Mouse (Mus musculus) lung, embryonic 16.5 days (tissue): ENCODE results near the gene Amdhd1. TPM values are rescaled to one million over a fixed set of nuclear protein-coding genes. Genes with fewer than 3 reads are reported as not detected.
"Not testable (repeated sequence)": the region's sequence is repeated elsewhere in the genome, so short reads cannot be mapped to it uniquely, and the experiment has no call there.

Experiments
- ATAC-seq: fragments of 200-750 bp; cut with Nextera tagmentation; 2 replicates; pipeline ENCODE4 v1.8.0; 2017; ENCODE audit warnings: low read depth, mild to moderate bottlenecking, moderate library complexity
- H3K27ac ChIP-seq: fragments of 300-500 bp; sonication (generic); 2 replicates; pipeline ENCODE4 v1.5.1; 2014; ENCODE audit warnings: mild to moderate bottlenecking, control low read depth, low read length
- H3K27me3 ChIP-seq: fragments of 300-500 bp; sonication (generic); 2 replicates; pipeline ENCODE4 v1.6.1; 2014; ENCODE audit warnings: low read depth, low read length, mixed read lengths; ENCODE audit not compliant: control insufficient read depth, insufficient read depth
- H3K36me3 ChIP-seq: fragments of 300-500 bp; sonication (generic); 2 replicates; pipeline ENCODE4 v1.6.1; 2014; ENCODE audit warnings: low read length; ENCODE audit not compliant: control insufficient read depth, insufficient read depth
- H3K4me1 ChIP-seq: fragments of 300-500 bp; sonication (generic); replicated peaks from 2 replicates; pipeline ENCODE4 v1.6.1; 2014; ENCODE audit warnings: low read length, mixed read lengths; ENCODE audit not compliant: control insufficient read depth, insufficient read depth
- H3K4me2 ChIP-seq: fragments of 300-500 bp; sonication (generic); 2 replicates; pipeline ENCODE4 v1.6.1; 2014; ENCODE audit warnings: low read depth, low read length, control low read depth
- H3K4me3 ChIP-seq: fragments of 300-500 bp; sonication (generic); 2 replicates; pipeline ENCODE4 v1.5.1; 2014; ENCODE audit warnings: mild to moderate bottlenecking, low read length, control low read depth
- H3K9ac ChIP-seq: fragments of 300-500 bp; sonication (generic); 2 replicates; pipeline ENCODE4 v1.6.1; 2014; ENCODE audit warnings: low read length, control low read depth
- H3K9me3 ChIP-seq: fragments of 300-500 bp; sonication (generic); 2 replicates; pipeline ENCODE4 v1.6.1; 2016; ENCODE audit warnings: low read length; ENCODE audit not compliant: control insufficient read depth
- WGBS: fragments of 180-500 bp; shearing (Covaris S2); extraction: QIAGEN DNeasy Blood & Tissue Kit; methylation state at CpG from one replicate; pipeline ENCODE4 v1.1.7; 2014; 5-methylcytosine and 5-hydroxymethylcytosine counted together
- polyA plus RNA-seq: library from polyadenylated mRNA; unstranded; fragments of >200 nt; fragmentation: Nextera tagmentation; extraction: Ambion mirVana; gene quantifications from 2 replicates; pipeline ENCODE4 v1.2.1, GENCODE M21; 2015

Amdhd1 gene
- polyA plus RNA-seq, 1 experiment from 2014 or later = 0.24 TPM

DNA sequence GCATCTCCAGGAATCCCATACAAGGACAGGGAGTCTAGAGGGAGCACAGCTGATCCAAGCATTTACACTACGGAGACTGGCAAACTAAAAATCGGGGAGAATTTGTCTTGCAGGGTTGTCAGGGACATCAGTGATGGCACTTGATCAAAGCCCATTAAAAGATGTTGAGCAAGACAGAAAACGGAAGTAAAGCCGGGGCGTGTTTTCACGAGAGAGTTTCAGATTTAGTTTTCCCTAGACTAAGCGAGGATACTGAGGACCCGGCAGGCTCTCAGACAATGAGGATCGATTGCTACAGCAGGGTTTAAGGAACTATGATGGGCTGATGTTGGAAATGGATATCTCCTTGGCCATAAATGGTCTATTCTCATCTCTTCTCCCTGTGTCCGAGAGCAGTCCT lies 27.2 kb upstream of the Amdhd1 start:
- 71% methylated on average over 10 of the region's 10 CpGs for WGBS
- Histone ChIP-seq H3K9ac (no peak overlapping the region), H3K4me2 (no peak overlapping the region), H3K27me3 (no peaks in the 10 kb centered on the region), H3K36me3 (no peaks in the 10 kb centered on the region), H3K9me3 (no peaks in the 10 kb centered on the region), H3K4me3 (no peak overlapping the region), H3K27ac (no peak overlapping the region), H3K4me1 (no peaks in the 10 kb centered on the region)
- ATAC-seq = no peak

DNA sequence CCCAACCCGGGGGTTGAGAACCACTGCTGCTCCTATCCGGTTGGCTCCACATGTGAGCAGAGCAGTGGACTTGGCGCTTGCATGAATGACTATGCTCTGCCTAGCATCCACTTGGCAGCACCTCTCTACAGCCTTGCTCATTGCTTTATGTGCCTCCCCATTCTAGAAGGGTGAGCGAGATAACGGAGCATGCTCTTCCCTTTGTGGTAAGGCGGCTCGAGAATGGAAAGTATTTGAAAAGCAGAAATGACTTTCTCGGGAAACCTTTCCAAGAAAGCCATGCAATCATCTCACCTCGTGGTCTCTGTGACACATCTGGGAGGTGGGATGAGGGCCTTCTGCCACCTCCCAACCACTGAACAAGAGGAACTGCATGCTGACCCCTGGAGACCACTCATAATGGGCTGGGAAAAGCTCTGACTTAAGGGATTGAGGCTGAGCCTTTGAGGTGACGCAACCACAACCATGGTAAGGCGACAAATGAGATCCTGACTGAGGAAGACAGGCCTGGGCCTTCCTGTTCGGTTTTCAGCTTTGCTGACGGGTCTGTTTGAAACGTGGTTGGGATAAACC lies 24.8 kb upstream of the Amdhd1 start:
- H3K9me3 ChIP-seq = no peaks in the 10 kb centered on the region
- ATAC-seq = no peak
- WGBS = 79% methylated on average over 14 of the region's 14 CpGs

DNA sequence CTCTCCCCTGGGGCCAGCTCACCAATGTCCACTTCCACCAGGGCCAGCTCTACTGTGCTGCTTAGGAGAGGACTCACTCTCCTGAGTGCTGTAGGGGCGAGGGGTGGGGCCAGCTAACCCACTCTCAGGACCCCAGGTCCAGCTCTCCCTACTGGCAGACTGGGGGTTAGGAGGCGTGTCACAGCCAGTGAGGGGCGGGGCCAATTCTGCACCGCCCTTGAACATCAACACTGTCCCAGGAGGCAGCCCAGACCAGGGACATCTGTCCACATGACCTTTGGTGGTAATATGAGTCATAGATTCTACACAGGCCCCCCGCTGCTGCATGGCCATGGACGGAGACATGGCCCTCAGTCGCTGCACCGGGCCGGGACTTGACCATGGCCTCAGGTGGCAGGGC lies 20.0 kb upstream of the Amdhd1 start:
- H3K4me1 ChIP-seq = no peaks in the 10 kb centered on the region
- no peaks in the 10 kb centered on the region for H3K27me3 ChIP-seq
- no peak overlapping the region for H3K4me2 ChIP-seq
- no peak overlapping the region for H3K4me3 ChIP-seq
- 50% methylated on average over 9 of the region's 9 CpGs for WGBS
- no peaks in the 10 kb centered on the region for H3K9me3 ChIP-seq
- H3K27ac ChIP-seq = no peak overlapping the region
- H3K36me3 ChIP-seq = no peaks in the 10 kb centered on the region
- H3K9ac ChIP-seq = no peak overlapping the region
- no peak for ATAC-seq

More for the DNA sequence above, 24.8 kb upstream of the Amdhd1 start:
- no peak overlapping the region for H3K9ac ChIP-seq
- no peak overlapping the region for H3K27ac ChIP-seq
- H3K4me1 ChIP-seq = no peaks in the 10 kb centered on the region
- H3K4me3 ChIP-seq = no peak overlapping the region
- H3K27me3 ChIP-seq = no peaks in the 10 kb centered on the region
- no peaks in the 10 kb centered on the region for H3K36me3 ChIP-seq
- H3K4me2 ChIP-seq = no peak overlapping the region

DNA sequence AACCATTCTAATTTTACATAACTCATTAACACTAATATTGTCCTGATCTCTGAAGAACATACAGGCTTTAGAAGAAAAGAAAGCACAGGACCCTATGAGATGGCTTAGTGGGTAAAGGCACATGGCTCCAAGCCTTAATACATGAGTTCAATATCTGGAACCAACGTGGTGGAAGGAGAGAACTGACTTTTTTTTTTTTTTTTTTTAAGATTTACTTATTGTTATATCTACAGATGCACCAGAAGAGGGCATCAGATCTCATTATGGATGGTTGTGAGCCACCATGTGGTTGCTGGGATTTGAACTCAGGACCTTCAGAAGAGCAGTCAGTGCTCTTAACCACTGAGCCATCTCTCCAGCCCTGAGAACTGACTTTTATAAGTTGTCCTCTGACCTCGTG lies 18.1 kb upstream of the Amdhd1 start:
- H3K4me1 ChIP-seq, H3K4me3 ChIP-seq, ATAC-seq, H3K36me3 ChIP-seq, H3K9me3 ChIP-seq, H3K4me2 ChIP-seq, H3K27ac ChIP-seq, H3K27me3 ChIP-seq, H3K9ac ChIP-seq: not testable (repeated sequence)
- WGBS = 67% methylated on average over 2 of the region's 2 CpGs

DNA sequence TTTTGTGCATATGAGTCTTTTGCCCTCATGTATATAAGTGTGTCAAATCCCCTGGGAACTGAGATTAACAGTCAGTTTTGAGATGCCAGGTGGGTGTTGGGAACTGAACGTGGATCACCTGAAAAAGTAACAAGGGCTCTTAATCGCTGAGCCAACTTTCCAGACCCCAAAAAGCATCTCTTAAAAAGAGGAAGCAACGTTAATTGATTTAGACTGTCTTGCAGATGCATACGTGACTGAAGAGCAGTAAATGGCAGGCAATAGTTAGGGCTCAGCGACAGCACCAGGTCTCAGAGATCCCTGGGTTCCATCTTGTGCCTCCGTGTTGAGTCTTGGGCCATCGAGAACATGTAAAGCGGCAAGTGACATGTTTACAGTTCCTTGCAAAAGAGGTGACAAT lies 12.8 kb upstream of the Amdhd1 start:
- Histone ChIP-seq H3K4me3 (no peak overlapping the region), H3K36me3 (no peaks in the 10 kb centered on the region), H3K4me2 (no peak overlapping the region), H3K27me3 (no peaks in the 10 kb centered on the region), H3K4me1 (no peaks in the 10 kb centered on the region), H3K9ac (no peak overlapping the region), H3K27ac (no peak overlapping the region), H3K9me3 (no peaks in the 10 kb centered on the region)
- 75% methylated on average over 8 of the region's 8 CpGs for WGBS
- ATAC-seq = no peak

DNA sequence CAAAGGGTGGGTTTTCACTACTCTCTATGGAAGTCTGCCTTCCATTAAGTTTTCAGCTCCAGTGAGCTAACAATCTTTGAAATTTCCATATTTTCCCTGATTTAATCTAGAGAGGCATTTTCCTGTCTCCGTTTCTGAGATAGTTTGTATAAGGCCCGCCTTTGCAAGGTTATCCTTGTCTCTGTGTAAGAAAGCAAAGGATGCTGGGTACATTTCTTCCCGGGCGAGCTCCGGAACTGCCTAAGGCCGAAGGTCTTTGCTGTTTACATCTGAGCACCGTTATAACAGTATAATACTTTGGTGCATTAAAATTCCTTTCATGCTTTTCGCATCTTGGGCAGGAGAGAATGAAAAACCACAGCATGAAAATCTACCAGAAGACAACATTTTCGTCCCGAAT lies 10.0 kb upstream of the Amdhd1 start:
- ATAC-seq = no peak
- Histone ChIP-seq H3K4me2 (no peak overlapping the region), H3K4me3 (no peak overlapping the region), H3K4me1 (no peaks in the 10 kb centered on the region), H3K27me3 (no peaks in the 10 kb centered on the region), H3K36me3 (no peaks in the 10 kb centered on the region), H3K9me3 (no peaks in the 10 kb centered on the region), H3K27ac (no peak overlapping the region), H3K9ac (no peak overlapping the region)
- 46% methylated on average over 10 of the region's 10 CpGs for WGBS

DNA sequence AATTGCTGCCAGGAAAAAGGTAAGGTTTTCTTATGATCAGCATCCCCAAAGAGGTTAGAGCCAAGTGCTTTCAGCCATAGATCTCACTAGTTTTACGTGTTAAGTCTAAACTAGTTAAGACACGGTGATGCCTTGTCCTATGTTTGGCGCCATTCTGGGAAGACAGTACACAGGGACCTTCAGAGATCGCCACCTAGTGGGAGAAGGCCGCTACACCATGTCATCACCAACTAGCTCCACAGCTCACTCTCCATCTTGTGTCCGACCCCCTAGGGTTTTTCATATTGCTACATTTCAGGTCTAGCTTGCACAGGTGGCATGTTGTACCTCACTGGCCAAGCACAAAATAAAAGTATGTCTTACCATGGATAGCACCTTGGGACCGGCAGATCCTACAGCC lies 9.2 kb upstream of the Amdhd1 start:
- Histone ChIP-seq H3K4me2 (no peak overlapping the region), H3K27me3 (no peaks in the 10 kb centered on the region), H3K9ac (no peak overlapping the region), H3K36me3 (no peaks in the 10 kb centered on the region), H3K4me3 (no peak overlapping the region), H3K4me1 (no peaks in the 10 kb centered on the region), H3K27ac (no peak overlapping the region), H3K9me3 (no peaks in the 10 kb centered on the region)
- WGBS = 10% methylated on average over 7 of the region's 7 CpGs
- ATAC-seq = peak; percentile 56

DNA sequence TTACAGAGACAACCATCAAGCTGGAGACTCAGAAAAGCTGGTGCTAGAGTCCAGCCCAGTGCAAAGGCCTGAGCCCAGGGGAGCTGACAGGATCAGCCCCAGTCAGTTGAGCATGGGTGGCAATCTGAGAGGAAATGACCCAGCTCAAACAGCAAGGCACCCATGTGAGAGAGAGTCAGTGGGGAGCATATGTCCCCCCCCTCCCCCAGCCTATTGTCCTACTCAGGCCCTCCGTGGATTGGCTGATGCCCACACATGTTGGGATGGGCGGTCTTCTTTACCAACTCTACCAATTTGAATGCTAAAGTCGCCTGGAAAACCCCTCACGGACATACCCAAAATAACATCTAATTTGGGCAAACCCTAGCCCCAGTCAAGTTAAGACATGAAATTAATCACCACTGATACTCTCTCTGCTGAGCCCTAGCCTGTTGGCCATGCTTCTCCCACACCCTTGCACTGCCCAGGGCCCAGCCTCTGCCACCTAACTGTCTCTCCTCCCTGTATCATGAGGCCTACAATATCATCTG lies 8.0 kb upstream of the Amdhd1 start:
- H3K27ac ChIP-seq = no peak overlapping the region
- no peaks in the 10 kb centered on the region for H3K27me3 ChIP-seq
- ATAC-seq = no peak
- H3K4me3 ChIP-seq = no peak overlapping the region
- 86% methylated on average over 4 of the region's 4 CpGs for whole genome bisulfite sequencing
- no peaks in the 10 kb centered on the region for H3K36me3 ChIP-seq
- no peak overlapping the region for H3K4me2 ChIP-seq
- H3K4me1 ChIP-seq = no peaks in the 10 kb centered on the region
- no peaks in the 10 kb centered on the region for H3K9me3 ChIP-seq
- no peak overlapping the region for H3K9ac ChIP-seq

DNA sequence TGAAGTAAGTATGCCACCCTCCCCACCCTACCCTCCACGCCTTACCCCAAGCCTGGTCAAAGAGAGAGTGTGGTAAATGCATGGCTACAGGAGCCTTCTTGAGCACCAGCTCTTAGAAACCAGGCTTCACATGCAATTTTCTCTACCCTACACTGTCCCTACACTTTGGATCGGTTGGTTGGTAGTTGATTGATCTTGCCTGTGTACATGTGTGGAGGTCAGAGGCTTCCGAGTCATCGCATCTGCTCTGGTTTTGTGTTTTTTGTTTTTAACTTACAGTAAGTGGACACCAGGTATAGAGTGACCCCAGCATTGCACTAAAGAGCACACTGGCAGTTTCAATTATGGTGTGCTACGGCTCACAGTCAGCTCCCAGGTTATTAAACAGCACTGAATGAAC lies 4.3 kb upstream of the Amdhd1 start:
- 69% methylated on average over 5 of the region's 5 CpGs for WGBS
- ATAC-seq = no peak
- H3K4me1 ChIP-seq = peaks cover 6% of the 10 kb centered on the region
- no peaks in the 10 kb centered on the region for H3K27me3 ChIP-seq
- no peak overlapping the region for H3K27ac ChIP-seq
- H3K9me3 ChIP-seq = no peaks in the 10 kb centered on the region
- no peaks in the 10 kb centered on the region for H3K36me3 ChIP-seq
- H3K4me3 ChIP-seq = no peak overlapping the region
- no peak overlapping the region for H3K4me2 ChIP-seq
- H3K9ac ChIP-seq = no peak overlapping the region

DNA sequence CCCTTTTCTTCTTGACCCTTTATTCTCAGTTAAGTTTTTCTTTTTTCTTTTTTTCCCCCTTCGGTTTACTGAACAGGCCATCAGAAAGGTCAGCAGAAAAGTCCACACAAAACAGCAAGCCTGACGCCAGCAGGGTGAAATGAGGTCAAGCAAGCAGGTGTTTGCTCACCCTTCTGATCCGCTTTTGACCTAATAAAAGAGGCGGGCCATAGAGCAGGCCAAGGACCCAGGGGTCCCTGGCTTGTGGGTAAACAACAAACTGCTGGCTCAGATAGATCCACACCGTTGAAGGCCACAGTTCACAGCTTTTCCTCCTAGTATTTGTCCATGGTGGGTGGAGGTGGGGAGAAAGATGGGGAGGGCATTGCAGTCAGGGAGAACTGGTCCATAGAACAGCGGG lies 3.3 kb upstream of the Amdhd1 start:
- Histone ChIP-seq H3K4me1 (peaks cover 6% of the 10 kb centered on the region), H3K27me3 (no peaks in the 10 kb centered on the region), H3K9ac (no peak overlapping the region), H3K36me3 (no peaks in the 10 kb centered on the region), H3K4me2 (no peak overlapping the region), H3K4me3 (no peak overlapping the region), H3K27ac (no peak overlapping the region), H3K9me3 (no peaks in the 10 kb centered on the region)
- ATAC-seq = no peak
- 55% methylated on average over 6 of the region's 6 CpGs for WGBS
